Mouse (Mus musculus) splenic B cell, adult 2 months (primary cell): ENCODE data around the gene Efcab12.
"Not testable (repeated sequence)": the region's sequence is repeated elsewhere in the genome, so short reads cannot be mapped to it uniquely, and the experiment has no call there.

ENCODE experiments used
- DNase-seq: peaks from one replicate; pipeline ENCODE4 v3.0.0-alpha.2; 2011; ENCODE audit warnings: low read depth, low spot score
- H3K27me3 ChIP-seq: 2 replicates; pipeline ENCODE4 v1.6.1; 2012; ENCODE audit warnings: mild to moderate bottlenecking, low read length, moderate library complexity, mixed read lengths; ENCODE audit not compliant: control insufficient read depth, poor library complexity, insufficient read depth, severe bottlenecking
- H3K36me3 ChIP-seq: 2 replicates; pipeline ENCODE4 v1.6.1; 2012; ENCODE audit warnings: mild to moderate bottlenecking, low read length, moderate library complexity, mixed read lengths; ENCODE audit not compliant: control insufficient read depth, poor library complexity, insufficient read depth, severe bottlenecking

Gene Efcab12

DNA sequence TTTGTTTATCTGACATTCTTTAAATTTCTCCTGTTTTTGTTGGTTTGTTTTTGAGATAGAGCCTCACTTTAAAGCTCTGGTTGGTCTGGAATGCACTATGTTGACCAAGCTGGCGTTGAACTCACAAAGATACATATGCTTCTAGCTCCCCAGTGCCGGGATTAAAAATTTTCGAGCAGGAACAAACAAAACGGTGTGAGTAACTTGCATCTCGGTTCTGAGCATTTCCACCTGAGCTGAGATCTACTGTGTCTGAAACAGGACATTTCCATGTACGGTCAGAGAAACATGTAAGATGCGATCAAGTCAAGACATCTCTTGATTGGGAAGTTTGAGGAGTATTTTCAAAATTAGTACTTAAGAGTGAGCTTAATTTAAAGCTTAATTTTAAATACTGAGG, 15.8 kb upstream of the Efcab12 start:
- peak; percentile 17 for DNase-seq
- H3K36me3 ChIP-seq = 0 out of 2 replicates have a peak, but pooled peaks cover 2% of the 10 kb centered on the region
- H3K27me3 ChIP-seq = no peaks in the 10 kb centered on the region

DNA sequence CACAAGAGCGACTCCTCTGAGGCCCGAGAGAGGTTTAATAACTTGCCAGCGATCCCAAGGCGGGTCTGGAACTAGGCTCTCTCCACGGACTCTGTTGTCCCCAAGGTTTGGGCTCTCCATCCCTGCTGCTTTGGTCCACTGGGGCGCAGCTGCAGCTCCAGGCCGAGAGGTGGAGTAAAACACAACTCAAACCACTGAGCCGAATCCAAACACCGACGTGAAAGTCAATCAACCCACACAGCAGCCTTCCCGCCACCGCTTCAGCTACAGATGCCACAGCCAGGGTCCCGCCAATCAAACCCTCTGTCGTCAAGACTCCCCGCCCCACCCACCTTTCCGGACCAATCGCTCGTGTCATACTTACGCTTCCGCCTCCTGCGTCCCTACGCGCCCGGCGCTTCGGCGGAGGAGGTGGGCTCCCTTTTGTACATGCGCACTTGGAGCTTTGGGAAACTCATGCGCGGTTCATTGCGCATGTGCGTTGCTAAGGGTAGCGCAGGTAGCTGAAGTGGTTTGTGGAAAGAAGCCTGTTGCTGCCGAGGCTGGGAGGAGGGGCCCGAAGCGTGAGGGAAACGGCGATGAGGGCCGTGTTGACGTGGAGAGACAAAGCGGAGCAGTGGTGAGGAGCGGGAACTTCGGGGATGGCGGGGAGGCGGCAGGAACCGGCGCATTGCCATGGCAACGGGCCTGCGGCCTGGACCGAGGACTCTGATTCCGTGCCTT, 15.0 kb upstream of the Efcab12 start, which contains the start of the genes Mbd4 and Ift122:
Gene Mbd4, minus strand, starts transcription at position 281 of the 723 bp plus-strand sequence.
Gene Ift122, plus strand, starts transcription at position 380 of the 723 bp plus-strand sequence.
- H3K27me3 ChIP-seq = no peaks in the 10 kb centered on the region
- H3K36me3 ChIP-seq = 0 out of 2 replicates have a peak, but pooled peaks cover 2% of the 10 kb centered on the region
- DNase-seq = peak; percentile 100

DNA sequence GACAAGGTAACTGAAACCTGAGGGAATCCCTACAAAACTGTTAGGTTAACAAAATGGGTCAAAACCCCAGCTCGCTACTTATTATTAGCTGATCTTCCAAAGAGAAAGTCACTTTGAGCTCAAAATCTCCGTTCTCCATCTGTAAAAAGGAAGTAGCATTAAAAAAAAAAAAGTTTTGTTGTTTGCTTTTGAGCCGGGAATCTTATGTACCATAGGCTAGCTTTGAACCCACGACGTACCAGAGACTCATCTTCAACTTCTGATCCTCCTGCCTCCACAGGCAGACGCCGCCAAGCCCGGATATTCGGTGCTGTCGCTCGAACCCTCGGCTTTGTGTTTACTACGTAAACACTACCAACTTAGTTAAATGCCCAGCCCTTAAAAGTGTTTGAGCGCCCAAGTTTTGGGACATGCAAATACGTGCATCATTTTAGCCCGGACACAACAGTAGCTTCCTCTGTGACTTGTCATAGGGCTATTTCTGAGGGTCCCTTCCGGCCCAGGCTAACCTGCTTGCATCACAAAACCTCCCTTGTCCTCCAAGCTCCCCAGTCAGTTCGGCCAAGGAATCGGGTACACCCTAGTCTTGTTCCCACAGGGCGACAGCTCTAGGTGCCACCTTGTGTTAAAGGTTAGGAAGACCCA, 14.4 kb upstream of the Efcab12 start:
- H3K27me3 ChIP-seq = no peaks in the 10 kb centered on the region
- H3K36me3 ChIP-seq = 0 out of 2 replicates have a peak, but pooled peaks cover 2% of the 10 kb centered on the region
- no peak for DNase-seq

DNA sequence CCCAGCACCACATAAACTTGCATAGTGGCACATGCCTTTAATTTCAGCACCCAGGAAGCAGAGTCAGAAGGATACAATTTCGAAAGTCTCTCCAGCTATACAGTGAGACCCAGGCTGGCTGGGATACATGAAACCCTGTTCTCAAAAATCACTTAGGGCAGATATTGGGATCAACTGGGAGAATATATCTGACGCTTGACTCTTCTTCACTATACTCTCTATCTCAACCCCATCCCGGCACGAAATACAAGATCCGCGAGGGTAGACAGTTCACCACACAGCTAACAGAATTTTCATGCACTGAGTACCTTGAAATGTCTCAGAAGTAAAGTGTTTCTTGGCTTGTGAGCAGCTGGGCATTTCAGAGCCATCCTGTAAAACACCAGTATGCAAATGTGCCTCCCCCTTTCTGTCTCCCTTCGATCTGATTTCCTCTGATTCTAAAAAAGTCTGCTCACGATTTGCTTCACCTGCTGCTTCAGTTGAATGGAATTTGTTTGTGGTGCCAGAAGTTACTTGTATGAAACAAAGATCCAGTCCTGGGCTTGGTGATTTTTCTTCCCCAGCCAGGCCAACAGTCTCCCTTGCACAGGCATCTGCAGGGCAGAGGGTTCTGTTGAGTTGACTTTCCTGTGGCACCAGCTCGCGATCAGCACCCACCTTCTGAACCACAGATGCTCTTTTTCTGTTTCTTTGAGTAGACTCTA, 10.5 kb upstream of the Efcab12 start:
- no peaks in the 10 kb centered on the region for H3K27me3 ChIP-seq
- DNase-seq = peak; percentile 53
- peaks cover 4% of the 10 kb centered on the region for H3K36me3 ChIP-seq

DNA sequence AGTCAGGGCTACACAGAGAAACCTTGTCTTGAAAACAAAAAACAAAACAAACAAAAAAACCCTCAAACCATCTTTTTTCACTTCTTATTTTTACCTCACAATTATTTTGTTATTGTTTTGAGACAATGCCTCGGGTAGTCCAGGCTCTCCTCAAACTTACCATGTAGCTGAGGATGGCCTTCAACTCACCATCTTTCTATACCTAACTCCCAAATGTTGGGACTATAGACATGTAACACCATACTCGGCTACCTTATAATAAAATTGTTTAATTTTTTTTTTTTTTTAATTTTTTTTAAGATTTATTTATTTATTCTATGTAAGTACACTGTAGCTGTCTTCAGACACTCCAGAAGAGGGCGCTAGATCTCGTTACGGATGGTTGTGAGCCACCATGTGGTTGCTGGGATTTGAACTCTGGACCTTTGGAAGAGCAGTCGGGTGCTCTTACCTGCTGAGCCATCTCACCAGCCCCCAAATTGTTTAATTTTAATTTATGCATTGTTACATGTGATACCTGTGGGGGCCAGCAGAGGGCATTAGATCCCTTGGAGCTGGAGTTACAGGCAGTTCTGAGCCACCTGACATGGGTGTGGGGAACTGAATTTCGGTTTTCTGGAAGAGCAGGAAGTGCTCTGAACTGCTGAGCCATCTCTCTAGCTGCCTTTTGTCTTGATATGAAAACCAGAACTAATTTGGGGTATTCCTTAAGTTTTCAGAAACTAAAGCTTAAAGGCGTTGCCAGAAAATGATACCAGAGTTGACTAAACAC, 8.6 kb upstream of the Efcab12 start:
- no peaks in the 10 kb centered on the region for H3K27me3 ChIP-seq
- H3K36me3 ChIP-seq = peaks cover 9% of the 10 kb centered on the region
- peak; percentile 85 for DNase-seq

DNA sequence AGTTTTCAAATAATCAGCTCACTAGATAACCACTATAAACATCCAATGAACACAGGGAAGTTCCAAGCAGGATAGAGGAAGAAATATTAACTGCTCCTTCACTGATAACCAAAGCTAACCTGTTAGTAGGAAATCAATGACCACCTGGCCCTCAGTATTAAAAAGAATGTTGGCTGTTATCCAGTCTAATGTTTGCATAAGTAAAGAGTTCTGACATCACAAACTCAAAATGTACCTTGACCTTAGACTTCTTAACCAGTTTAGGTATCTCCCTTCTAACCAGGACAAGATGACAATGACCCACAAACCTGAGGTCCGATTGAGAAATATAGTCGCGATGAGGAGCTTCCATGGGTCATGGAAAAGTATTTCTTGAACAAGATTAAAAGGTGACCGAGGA, 6.8 kb upstream of the Efcab12 start:
- no peak for DNase-seq
- H3K27me3 ChIP-seq = no peaks in the 10 kb centered on the region
- peaks cover 7% of the 10 kb centered on the region for H3K36me3 ChIP-seq

DNA sequence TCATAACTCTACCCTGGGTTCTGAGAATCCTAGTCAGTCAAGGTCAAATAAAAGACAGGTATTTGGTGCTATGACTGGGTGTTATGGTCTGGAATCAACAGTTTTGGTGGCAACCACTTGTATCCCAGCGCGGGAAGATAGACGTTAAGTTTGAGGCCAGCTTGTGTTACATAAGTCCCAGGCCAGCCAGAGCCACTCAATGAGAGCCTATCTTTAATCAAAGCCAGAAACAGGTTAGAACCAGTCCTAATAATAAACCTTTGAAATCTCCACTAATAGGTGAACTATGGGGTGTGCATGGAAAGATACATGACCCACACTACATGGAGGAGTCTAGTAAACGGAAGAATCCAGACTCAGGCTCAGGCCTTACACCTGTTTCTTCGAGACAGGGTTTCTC, 533 bp upstream of the Efcab12 start:
- Histone ChIP-seq H3K36me3 (peaks cover 4% of the 10 kb centered on the region), H3K27me3 (no peaks in the 10 kb centered on the region)
- no peak for DNase-seq

DNA sequence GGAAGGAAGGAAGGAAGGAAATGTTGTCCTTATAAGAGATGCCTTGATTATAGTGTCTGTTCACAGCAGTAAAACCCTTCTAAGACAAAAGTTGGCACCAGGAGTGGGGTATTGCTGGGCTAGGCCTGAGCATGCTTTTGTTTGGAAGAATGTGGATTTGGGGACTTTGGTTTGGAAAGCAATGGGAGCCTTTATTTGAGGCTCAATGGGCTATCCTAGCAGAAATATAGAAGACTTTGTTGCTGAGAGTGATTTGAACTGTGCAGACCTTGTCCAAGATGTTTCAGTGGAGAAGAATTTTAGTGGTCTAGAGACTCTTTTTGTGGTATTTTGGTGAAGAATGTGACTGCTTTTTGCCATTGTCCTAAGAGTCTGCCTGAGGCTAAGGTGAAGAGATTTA, 4.4 kb downstream of the Efcab12 start:
- no peak for DNase-seq
- Histone ChIP-seq H3K36me3 (no peaks in the 10 kb centered on the region), H3K27me3 (no peaks in the 10 kb centered on the region)

DNA sequence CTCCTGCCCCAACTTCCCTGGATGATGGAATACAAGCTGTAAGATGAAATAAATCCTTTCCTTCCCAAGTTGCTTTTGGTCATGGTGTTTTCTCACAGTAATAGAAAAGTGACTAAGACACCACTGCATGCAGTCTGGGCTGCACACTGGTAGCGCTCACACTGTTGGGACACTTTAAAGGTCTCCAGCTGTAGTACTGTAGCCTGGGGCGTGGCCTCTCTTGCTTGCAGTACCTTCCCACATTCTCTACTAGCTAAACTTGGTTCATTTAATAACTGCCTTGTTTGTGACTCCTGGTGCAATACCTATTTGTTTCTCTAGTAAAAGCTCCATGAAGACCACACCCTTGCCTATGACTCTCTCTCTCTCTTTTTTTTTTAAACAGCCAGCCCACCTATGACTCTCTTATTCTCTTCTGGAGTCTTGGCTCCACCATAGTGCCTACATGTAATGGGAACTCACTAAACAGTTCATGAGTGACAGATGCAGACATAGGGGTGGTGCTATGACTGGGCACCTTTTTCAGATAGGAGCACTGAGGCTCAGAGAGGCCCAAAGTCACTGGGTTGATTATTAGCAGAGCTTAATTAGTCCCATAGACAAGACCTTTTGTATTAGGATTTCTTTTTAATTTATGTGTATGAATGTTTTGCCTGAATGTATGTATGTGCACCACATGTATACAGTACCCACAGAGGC, 5.9 kb downstream of the Efcab12 start:
- Histone ChIP-seq H3K36me3 (no peaks in the 10 kb centered on the region), H3K27me3 (no peaks in the 10 kb centered on the region)

DNA sequence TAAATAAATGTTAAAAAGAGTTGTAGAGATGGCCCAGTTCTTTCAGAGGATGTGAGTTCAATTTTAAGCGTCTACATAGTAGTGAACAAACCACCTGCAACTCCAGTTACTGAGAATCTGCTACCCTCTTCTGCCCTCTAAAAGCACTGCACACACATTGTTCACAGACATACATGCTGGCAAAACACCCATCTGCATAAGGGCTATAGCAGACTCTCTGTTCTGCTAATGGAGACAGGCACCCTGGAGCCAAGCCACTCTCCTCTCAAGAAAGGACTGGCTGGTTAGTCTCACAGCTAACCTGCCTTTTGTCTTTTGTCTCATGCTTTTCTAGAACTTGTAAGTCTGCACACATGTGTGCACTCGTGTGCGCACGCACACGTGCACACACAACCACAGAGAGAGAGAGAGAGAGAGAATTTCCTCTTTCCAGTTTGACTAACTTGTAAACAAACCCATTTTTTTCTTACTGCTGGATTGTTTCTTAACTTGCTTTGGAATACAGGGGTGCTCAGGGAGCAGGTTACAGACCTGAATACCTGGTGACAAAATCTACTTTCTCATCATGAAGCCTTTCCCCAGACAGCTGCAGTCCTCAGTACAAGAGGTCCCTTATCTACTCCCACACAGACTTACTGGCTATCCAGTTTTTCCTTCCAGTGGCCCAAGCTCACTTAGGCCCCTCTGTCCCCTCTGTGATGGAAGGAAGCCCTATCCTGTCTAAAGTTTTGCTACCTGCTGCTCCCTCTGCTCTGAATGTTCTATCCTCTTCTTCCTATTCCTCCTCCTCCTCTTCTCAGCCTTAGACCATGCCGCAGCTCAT, 7.2 kb downstream of the Efcab12 start:
- DNase-seq = peak; percentile 38
- no peaks in the 10 kb centered on the region for H3K36me3 ChIP-seq
- no peaks in the 10 kb centered on the region for H3K27me3 ChIP-seq

More for the DNA sequence above, 5.9 kb downstream of the Efcab12 start:
- no peak for DNase-seq

DNA sequence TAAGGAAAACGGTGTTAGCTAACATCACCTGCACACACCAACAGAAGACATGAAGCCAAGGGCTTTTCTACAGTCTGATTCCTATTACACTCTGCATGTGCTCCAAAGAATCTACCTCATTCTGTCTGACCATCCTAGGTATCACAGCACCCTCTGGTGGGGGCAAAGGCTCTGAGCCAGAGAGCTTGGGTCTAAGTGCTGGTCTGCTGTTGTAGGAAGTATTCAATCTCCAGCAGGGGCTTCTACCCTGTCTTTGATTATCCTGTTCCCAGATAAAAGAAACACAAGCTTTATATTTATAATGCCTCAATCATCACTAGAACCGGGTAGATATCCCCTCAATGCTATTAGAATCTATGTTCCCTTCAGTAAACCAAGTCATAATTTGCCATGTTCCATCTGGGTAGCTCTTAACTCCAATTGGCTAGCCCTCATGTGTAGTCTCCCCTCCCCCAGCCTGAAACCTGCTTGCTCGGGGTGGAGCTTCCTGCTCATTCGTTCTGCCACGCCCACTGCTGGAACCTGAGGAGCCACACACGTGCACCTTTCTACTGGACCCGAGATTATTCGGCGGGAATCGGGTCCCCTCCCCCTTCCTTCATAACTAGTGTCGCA, 14.3 kb downstream of the Efcab12 start:
- H3K27me3 ChIP-seq, H3K36me3 ChIP-seq: not testable (repeated sequence)
- DNase-seq = peak; percentile 90

DNA sequence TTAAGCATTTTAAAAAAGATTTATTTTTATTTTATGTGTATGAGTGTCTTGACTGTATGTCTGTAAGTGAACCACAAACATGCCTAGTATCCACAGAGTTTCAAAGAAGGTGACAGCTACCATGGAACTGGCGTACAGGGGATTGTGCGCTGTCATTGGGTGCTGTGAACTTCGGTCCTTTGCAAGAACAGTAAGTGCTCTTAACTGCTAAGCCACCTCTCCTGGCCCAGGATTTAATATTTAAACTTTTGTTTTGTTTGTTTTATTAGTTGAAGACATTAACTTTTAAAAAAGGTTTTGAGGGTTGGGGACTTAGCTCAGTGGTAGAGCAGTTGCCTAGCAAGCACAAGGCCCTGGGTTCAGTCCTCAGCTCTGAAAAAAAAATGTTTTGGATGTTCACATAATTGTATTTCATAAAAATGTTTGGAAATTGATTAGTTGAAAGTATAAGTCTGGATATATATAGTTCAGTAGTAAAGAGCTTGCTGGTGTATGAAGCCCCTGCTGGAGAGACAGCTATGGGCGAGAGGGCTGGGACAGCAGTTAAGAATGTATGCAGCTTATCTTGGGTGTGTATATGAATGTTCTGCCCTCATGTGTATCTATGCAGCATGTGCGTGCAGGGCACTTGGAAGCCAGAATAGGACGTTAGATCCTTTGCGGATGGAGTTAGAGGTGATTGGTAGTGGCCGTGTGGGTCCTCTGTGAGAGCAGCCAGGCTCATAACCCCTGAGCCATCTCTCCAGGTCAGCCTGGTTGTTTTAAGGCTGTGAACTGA, 16.8 kb downstream of the Efcab12 start:
- no peak for DNase-seq
- H3K36me3 ChIP-seq = no peaks in the 10 kb centered on the region
- H3K27me3 ChIP-seq = no peaks in the 10 kb centered on the region
